Mouse (Mus musculus): ENCODE results near the gene Zfp27.

The Zfp27 gene

GRCm38 (mm10) chr7:29905966-29906681 is at the start of gene Zfp27:
Gene Zfp27 (minus strand): TSS chr7:29906572.
- peak; percentile 70 to 87 for DNase-seq

- peak; percentile 41 to 74 for DNase-seq
Observed at GRCm38 (mm10) chr7:29954731-29955130, 48.4 kb upstream of the Zfp27 start.

- DNase-seq = peak; percentile 84 to 88
Observed at GRCm38 (mm10) chr7:29953513-29954401, 47.4 kb upstream of the Zfp27 start, which contains the start of gene Zfp74. Gene Zfp74 (minus strand): TSS chr7:29954089.

GRCm38 (mm10) chr7:29953086-29953485 is 46.7 kb upstream of the Zfp27 start:
- no peak for DNase-seq

- no peak for DNase-seq
Observed at GRCm38 (mm10) chr7:29944201-29944600, 37.8 kb upstream of the Zfp27 start.

- DNase-seq = no peak
Observed at GRCm38 (mm10) chr7:29943720-29944119, 37.3 kb upstream of the Zfp27 start.

- no peak for DNase-seq
Observed at GRCm38 (mm10) chr7:29942740-29943139, 36.4 kb upstream of the Zfp27 start.

GRCm38 (mm10) chr7:29941027-29941426 is 34.7 kb upstream of the Zfp27 start:
- no peak for DNase-seq

GRCm38 (mm10) chr7:29938856-29939255 is 32.5 kb upstream of the Zfp27 start:
- no peak for DNase-seq

GRCm38 (mm10) chr7:29922780-29923179 is 16.4 kb upstream of the Zfp27 start:
- DNase-seq = no peak

GRCm38 (mm10) chr7:29921439-29922093 is 15.2 kb upstream of the Zfp27 start:
- DNase-seq = no peak

- no peak for DNase-seq
Observed at GRCm38 (mm10) chr7:29918062-29918453, 11.7 kb upstream of the Zfp27 start.

- no peak for DNase-seq
Observed at GRCm38 (mm10) chr7:29917371-29918061, 11.1 kb upstream of the Zfp27 start.

- no peak for DNase-seq
Observed at GRCm38 (mm10) chr7:29912172-29912571, 5.8 kb upstream of the Zfp27 start.

GRCm38 (mm10) chr7:29910252-29910651 is 3.9 kb upstream of the Zfp27 start:
- no peak for DNase-seq

- DNase-seq = peak; percentile 85 to 92
Observed at GRCm38 (mm10) chr7:29908130-29908950, 2.0 kb upstream of the Zfp27 start, which contains the start of gene Zfp383. Gene Zfp383 (plus strand): TSS chr7:29908223.

- no peak for DNase-seq
Observed at GRCm38 (mm10) chr7:29907206-29907605, 834 bp upstream of the Zfp27 start.

GRCm38 (mm10) chr7:29906682-29907058 is 298 bp upstream of the Zfp27 start:
- DNase-seq = no peak

- DNase-seq = no peak
Observed at GRCm38 (mm10) chr7:29904101-29904500, 2.3 kb downstream of the Zfp27 start.

- no peak for DNase-seq
Observed at GRCm38 (mm10) chr7:29898351-29898750, 8.0 kb downstream of the Zfp27 start.

GRCm38 (mm10) chr7:29892756-29893155 is 13.6 kb downstream of the Zfp27 start:
- no peak for DNase-seq

- DNase-seq = no peak
Observed at GRCm38 (mm10) chr7:29890501-29890900, 15.9 kb downstream of the Zfp27 start.

All from kidney, postnatal 25 days (tissue).